10 mouse cellular contexts compared by ENCODE assay signal in the genomic region with DNA sequence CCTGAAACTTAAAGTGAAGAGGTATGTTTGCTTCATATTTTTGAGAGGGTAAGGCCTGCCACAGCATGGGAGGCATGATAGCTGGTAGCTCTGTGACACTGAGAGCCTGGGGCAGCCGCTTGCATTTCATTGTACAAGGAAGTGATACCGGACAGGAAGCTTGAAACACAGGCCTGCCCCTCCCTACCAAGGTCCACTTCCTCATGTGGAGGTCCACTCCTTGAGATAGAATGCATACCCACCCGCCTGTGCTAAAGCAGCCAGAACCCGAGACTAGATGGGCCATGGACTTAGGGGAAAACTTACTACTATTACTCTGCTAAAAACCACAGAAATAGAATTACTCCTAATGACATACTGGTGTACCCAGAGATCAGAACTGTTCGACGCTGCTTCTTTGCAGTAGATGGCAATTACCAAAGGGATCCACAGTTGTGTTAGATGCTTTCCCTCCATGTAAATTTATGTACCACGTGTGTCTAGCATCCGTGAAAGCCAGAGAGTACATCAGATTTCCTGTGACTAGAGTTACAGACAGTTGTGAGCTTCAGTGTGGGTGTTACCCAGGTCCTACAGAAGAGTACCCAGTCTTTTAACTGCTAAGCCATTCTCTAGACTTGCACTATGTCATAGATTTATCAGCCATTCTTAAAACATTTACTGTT.
DNase-seq lines count a peak whose midpoint lies in the region; ATAC-seq and TF ChIP-seq lines count a peak whose summit lies in the region.
"Had no signal": no experiment of that assay in that cellular context is flagged by ENCODE, and none has a peak within 500 bp of the region (broad histone marks: within the 10 kb centered on the region; RNA-seq: fewer than 3 reads in every experiment).

No protein-coding gene starts in this region.

- intact Hi-C loops in gastrocnemius, adult 2 months (cut with DNase I), result loop anchor here (10.0 kb wide), 1 partner anchor 166 kb away; no protein-coding TSS in a partner anchor
- intact Hi-C loops in heart, postnatal 36 days (cut with DNase I), result no loop called here
- intact Hi-C loops in left cerebral cortex, adult 2 months (cut with DNase I), result no loop called here

- peak; percentile 23 for DNase-seq in gastrocnemius, adult 2 months
- DNase-seq in gastrocnemius, adult 18-20 months (ENCODE audit: low spot score), result no peak
- peak; percentile 88 for DNase-seq in A20 (ENCODE audit: low read depth, low spot score)
- peak; percentile 21 to 23 for DNase-seq in heart, postnatal 36 days
- DNase-seq in adrenal gland, postnatal 25 days, result no peak
- no peak for DNase-seq in left cerebral cortex, adult 2 months (ENCODE audit: extremely low spot score in 1 of 2, low spot score in 2 of 2)
- DNase-seq in left cerebral cortex, adult 11 months (ENCODE audit: low spot score), result no peak
- DNase-seq: right cerebral cortex, postnatal 4 days had no signal

- peak; percentile 99 for ATAC-seq in monocyte, adult 5-6 weeks (replicated peaks; ENCODE audit: insufficient number of reproducible peaks, low FRiP score, low TSS enrichment, poor library complexity, severe bottlenecking)

- peak overlapping the region; percentile 51 for H3K27ac ChIP-seq in gastrocnemius, adult 2 months
- no peak overlapping the region for H3K27ac ChIP-seq in left cerebral cortex, adult 2 months
- H3K27ac ChIP-seq: layer of hippocampus, adult 2 months had no signal

- TF ChIP-seq CTCF in gastrocnemius, adult 2 months (IDR thresholded peaks at IDR 0.05), result no peak
- TF ChIP-seq CTCF in left cerebral cortex, adult 2 months (IDR thresholded peaks at IDR 0.05), result no peak

- H3K4me3 ChIP-seq in gastrocnemius, adult 2 months, result no peak overlapping the region
- H3K4me3 ChIP-seq in left cerebral cortex, adult 2 months, result no peak overlapping the region
- H3K4me3 ChIP-seq: layer of hippocampus, adult 2 months had no signal

Comparison
In these comparisons a context has a peak if more than half of its experiments do, and no peak if none do; other contexts are left out.
1. DNase-seq: peak in gastrocnemius, adult 2 months (single experiment), A20 (single experiment) and heart, postnatal 36 days (2 of 2); none in gastrocnemius, adult 18-20 months (single experiment), adrenal gland, postnatal 25 days (single experiment), left cerebral cortex, adult 2 months (0 of 2) and left cerebral cortex, adult 11 months (single experiment).